Mouse (Mus musculus): ENCODE measurements around the gene Rasal1. TPM values are rescaled to one million over a fixed set of nuclear protein-coding genes. Genes with fewer than 3 reads are reported as not detected.

The Rasal1 gene
- polyA plus RNA-seq, 1 experiment from 2014 or later = 1.8 TPM

- Histone ChIP-seq H3K4me1 (ENCODE audit: control insufficient read depth, insufficient read depth, low read length) (no peaks in the 10 kb centered on the region), H3K27ac (ENCODE audit: low read length) (no peak overlapping the region), H3K9ac (ENCODE audit: low read depth, low read length) (no peak overlapping the region), H3K27me3 (replicated peaks; ENCODE audit: control insufficient read depth, insufficient read depth, low read length) (no peaks in the 10 kb centered on the region), H3K4me3 (ENCODE audit: low read length) (no peak overlapping the region), H3K36me3 (ENCODE audit: control insufficient read depth, insufficient read depth, low read length) (peaks cover 53% of the 10 kb centered on the region), H3K4me2 (ENCODE audit: low read depth, low read length) (no peak overlapping the region), H3K9me3 (ENCODE audit: control insufficient read depth, low read length) (peaks cover 5% of the 10 kb centered on the region; the same call in 1 of the 2 replicates)
- peak; percentile 49; the same call in 1 of the 2 replicates for ATAC-seq
- whole genome bisulfite sequencing = 70% methylated on average over 18 of the region's 18 CpGs
These were observed 28.1 kb upstream of the Rasal1 start for GRCm38 (mm10) chr5:120620375-120621077.

- H3K9ac ChIP-seq (ENCODE audit: low read depth, low read length) = no peak overlapping the region
- H3K9me3 ChIP-seq (ENCODE audit: control insufficient read depth, low read length) = no peaks in the 10 kb centered on the region; the same call in 1 of the 2 replicates
- no peaks in the 10 kb centered on the region for H3K27me3 ChIP-seq (replicated peaks; ENCODE audit: control insufficient read depth, insufficient read depth, low read length)
- no peak for ATAC-seq
- peaks cover 53% of the 10 kb centered on the region for H3K36me3 ChIP-seq (ENCODE audit: control insufficient read depth, insufficient read depth, low read length)
- no peaks in the 10 kb centered on the region for H3K4me1 ChIP-seq (ENCODE audit: control insufficient read depth, insufficient read depth, low read length)
- no peak overlapping the region for H3K4me2 ChIP-seq (ENCODE audit: low read depth, low read length)
- 91% methylated on average over 23 of the region's 23 CpGs for WGBS
- no peak overlapping the region for H3K4me3 ChIP-seq (ENCODE audit: low read length)
- no peak overlapping the region for H3K27ac ChIP-seq (ENCODE audit: low read length)
These were observed 27.4 kb upstream of the Rasal1 start for GRCm38 (mm10) chr5:120621078-120621765.

GRCm38 (mm10) chr5:120621846-120622197 lies 26.8 kb upstream of the Rasal1 start:
- Histone ChIP-seq H3K4me3 (ENCODE audit: low read length) (no peak overlapping the region), H3K4me2 (ENCODE audit: low read depth, low read length) (no peak overlapping the region), H3K9ac (ENCODE audit: low read depth, low read length) (no peak overlapping the region), H3K4me1 (ENCODE audit: control insufficient read depth, insufficient read depth, low read length) (no peaks in the 10 kb centered on the region), H3K27ac (ENCODE audit: low read length) (no peak overlapping the region), H3K9me3 (ENCODE audit: control insufficient read depth, low read length) (no peaks in the 10 kb centered on the region), H3K27me3 (replicated peaks; ENCODE audit: control insufficient read depth, insufficient read depth, low read length) (no peaks in the 10 kb centered on the region), H3K36me3 (ENCODE audit: control insufficient read depth, insufficient read depth, low read length) (peaks cover 58% of the 10 kb centered on the region)
- WGBS = 90% methylated on average over 10 of the region's 10 CpGs
- no peak for ATAC-seq

- Histone ChIP-seq H3K27me3 (replicated peaks; ENCODE audit: control insufficient read depth, insufficient read depth, low read length) (no peaks in the 10 kb centered on the region), H3K36me3 (ENCODE audit: control insufficient read depth, insufficient read depth, low read length) (peaks cover 58% of the 10 kb centered on the region), H3K4me2 (ENCODE audit: low read depth, low read length) (no peak overlapping the region), H3K27ac (ENCODE audit: low read length) (no peak overlapping the region), H3K9ac (ENCODE audit: low read depth, low read length) (no peak overlapping the region), H3K9me3 (ENCODE audit: control insufficient read depth, low read length) (no peaks in the 10 kb centered on the region), H3K4me3 (ENCODE audit: low read length) (no peak overlapping the region), H3K4me1 (ENCODE audit: control insufficient read depth, insufficient read depth, low read length) (no peaks in the 10 kb centered on the region)
- 64% methylated on average over 5 of the region's 5 CpGs for WGBS
- ATAC-seq = no peak
These were observed 26.3 kb upstream of the Rasal1 start for GRCm38 (mm10) chr5:120622198-120622851.

GRCm38 (mm10) chr5:120624427-120624826 lies 24.2 kb upstream of the Rasal1 start:
- Histone ChIP-seq H3K4me3 (ENCODE audit: low read length) (no peak overlapping the region), H3K27me3 (replicated peaks; ENCODE audit: control insufficient read depth, insufficient read depth, low read length) (no peaks in the 10 kb centered on the region), H3K4me2 (ENCODE audit: low read depth, low read length) (no peak overlapping the region), H3K4me1 (ENCODE audit: control insufficient read depth, insufficient read depth, low read length) (peaks cover 7% of the 10 kb centered on the region; the same call in 1 of the 2 replicates), H3K9ac (ENCODE audit: low read depth, low read length) (no peak overlapping the region), H3K36me3 (ENCODE audit: control insufficient read depth, insufficient read depth, low read length) (peaks cover 49% of the 10 kb centered on the region), H3K27ac (ENCODE audit: low read length) (no peak overlapping the region), H3K9me3 (ENCODE audit: control insufficient read depth, low read length) (no peaks in the 10 kb centered on the region)
- 93% methylated on average over 10 of the region's 10 CpGs for WGBS
- ATAC-seq = no peak

- Histone ChIP-seq H3K9me3 (ENCODE audit: control insufficient read depth, low read length) (no peaks in the 10 kb centered on the region), H3K27me3 (replicated peaks; ENCODE audit: control insufficient read depth, insufficient read depth, low read length) (0 out of 2 replicates have a peak, but pooled peaks cover 7% of the 10 kb centered on the region), H3K27ac (ENCODE audit: low read length) (no peak overlapping the region), H3K4me3 (ENCODE audit: low read length) (no peak overlapping the region), H3K4me1 (ENCODE audit: control insufficient read depth, insufficient read depth, low read length) (peaks cover 7% of the 10 kb centered on the region; the same call in 1 of the 2 replicates), H3K4me2 (ENCODE audit: low read depth, low read length) (no peak overlapping the region), H3K36me3 (ENCODE audit: control insufficient read depth, insufficient read depth, low read length) (peaks cover 45% of the 10 kb centered on the region), H3K9ac (ENCODE audit: low read depth, low read length) (no peak overlapping the region)
- 39% methylated on average over 19 of the region's 19 CpGs for WGBS
- ATAC-seq = peak; percentile 58
These were observed 22.2 kb upstream of the Rasal1 start for GRCm38 (mm10) chr5:120626399-120626798.

GRCm38 (mm10) chr5:120627515-120628300 lies 20.9 kb upstream of the Rasal1 start:
- Histone ChIP-seq H3K27me3 (replicated peaks; ENCODE audit: control insufficient read depth, insufficient read depth, low read length) (0 out of 2 replicates have a peak, but pooled peaks cover 7% of the 10 kb centered on the region), H3K4me2 (ENCODE audit: low read depth, low read length) (no peak overlapping the region), H3K27ac (ENCODE audit: low read length) (no peak overlapping the region), H3K36me3 (ENCODE audit: control insufficient read depth, insufficient read depth, low read length) (peaks cover 34% of the 10 kb centered on the region), H3K9ac (ENCODE audit: low read depth, low read length) (no peak overlapping the region), H3K4me1 (ENCODE audit: control insufficient read depth, insufficient read depth, low read length) (peaks cover 7% of the 10 kb centered on the region; the same call in 1 of the 2 replicates), H3K9me3 (ENCODE audit: control insufficient read depth, low read length) (no peaks in the 10 kb centered on the region), H3K4me3 (ENCODE audit: low read length) (no peak overlapping the region)
- ATAC-seq = no peak
- 90% methylated on average over 15 of the region's 15 CpGs for WGBS

GRCm38 (mm10) chr5:120628624-120629023 lies 20.0 kb upstream of the Rasal1 start:
- no peak overlapping the region for H3K9ac ChIP-seq (ENCODE audit: low read depth, low read length)
- peaks cover 7% of the 10 kb centered on the region; the same call in 1 of the 2 replicates for H3K4me1 ChIP-seq (ENCODE audit: control insufficient read depth, insufficient read depth, low read length)
- no peak overlapping the region for H3K27ac ChIP-seq (ENCODE audit: low read length)
- 0 out of 2 replicates have a peak, but pooled peaks cover 7% of the 10 kb centered on the region for H3K27me3 ChIP-seq (replicated peaks; ENCODE audit: control insufficient read depth, insufficient read depth, low read length)
- H3K4me3 ChIP-seq (ENCODE audit: low read length) = no peak overlapping the region
- WGBS = 52% methylated on average over 7 of the region's 7 CpGs
- peaks cover 31% of the 10 kb centered on the region for H3K36me3 ChIP-seq (ENCODE audit: control insufficient read depth, insufficient read depth, low read length)
- ATAC-seq = peak; percentile 32
- no peak overlapping the region for H3K4me2 ChIP-seq (ENCODE audit: low read depth, low read length)
- no peaks in the 10 kb centered on the region for H3K9me3 ChIP-seq (ENCODE audit: control insufficient read depth, low read length)
